Mouse (Mus musculus) forebrain, embryonic 13.5 days (tissue): ENCODE measurements around the gene Pla2g2c. TPM values are rescaled to one million over a fixed set of nuclear protein-coding genes. Genes with fewer than 3 reads are reported as not detected.

Experiments used
- ATAC-seq: fragments of 200-750 bp; cut with Nextera tagmentation; 2 replicates; pipeline ENCODE4 v1.8.0; 2017
- H3K27ac ChIP-seq: fragments of 300-500 bp; sonication (generic); 2 replicates; pipeline ENCODE4 v1.5.1; 2015; ENCODE audit warnings: inconsistent platforms, mild to moderate bottlenecking, moderate library complexity
- H3K27me3 ChIP-seq: fragments of 300-500 bp; sonication (generic); 2 replicates; pipeline ENCODE4 v1.6.1; 2015; ENCODE audit warnings: mild to moderate bottlenecking, inconsistent platforms
- H3K36me3 ChIP-seq: fragments of 300-500 bp; sonication (generic); 2 replicates; pipeline ENCODE4 v1.6.1; 2015; ENCODE audit warnings: mild to moderate bottlenecking, inconsistent platforms; ENCODE audit not compliant: poor library complexity, severe bottlenecking
- H3K4me1 ChIP-seq: fragments of 300-500 bp; sonication (generic); 2 replicates; pipeline ENCODE4 v1.6.1; 2015; ENCODE audit warnings: inconsistent platforms
- H3K4me2 ChIP-seq: fragments of 300-500 bp; sonication (generic); 2 replicates; pipeline ENCODE4 v1.6.1; 2015; ENCODE audit warnings: inconsistent platforms, mild to moderate bottlenecking, moderate library complexity
- H3K4me3 ChIP-seq: fragments of 300-500 bp; sonication (generic); 2 replicates; pipeline ENCODE4 v1.5.1; 2015; ENCODE audit warnings: mild to moderate bottlenecking, inconsistent platforms
- H3K9ac ChIP-seq: fragments of 300-500 bp; sonication (generic); 2 replicates; pipeline ENCODE4 v1.6.1; 2015; ENCODE audit warnings: mild to moderate bottlenecking, inconsistent platforms
- H3K9me3 ChIP-seq: fragments of 300-500 bp; sonication (generic); replicated peaks from 2 replicates; pipeline ENCODE4 v1.6.1; 2016; ENCODE audit warnings: inconsistent platforms
- WGBS: fragments of 180-500 bp; shearing (Covaris S2); methylation state at CpG from one replicate; pipeline ENCODE4 v1.1.7; 2015; 5-methylcytosine and 5-hydroxymethylcytosine counted together
- polyA plus RNA-seq: library from polyadenylated mRNA; unstranded; fragments of >200 nt; fragmentation: Nextera tagmentation; extraction: Ambion mirVana; gene quantifications from 2 replicates; pipeline ENCODE4 v1.2.1, GENCODE M21; 2015

Gene Pla2g2c
- polyA plus RNA-seq, 1 experiment from 2014 or later, result 0.15 TPM

GRCm38 (mm10) chr4:138788381-138788780, 63.8 kb downstream of the Pla2g2c start:
- no peak for ATAC-seq
- no peak overlapping the region for H3K4me2 ChIP-seq
- no peak overlapping the region for H3K4me3 ChIP-seq
- no peaks in the 10 kb centered on the region for H3K36me3 ChIP-seq
- H3K27ac ChIP-seq, result no peak overlapping the region
- WGBS, result 78% methylated on average over 4 of the region's 4 CpGs
- H3K4me1 ChIP-seq, result no peaks in the 10 kb centered on the region
- H3K9ac ChIP-seq, result no peak overlapping the region
- no peaks in the 10 kb centered on the region for H3K27me3 ChIP-seq
- H3K9me3 ChIP-seq, result no peaks in the 10 kb centered on the region

GRCm38 (mm10) chr4:138791452-138791851, 66.9 kb downstream of the Pla2g2c start:
- no peak for ATAC-seq
- 78% methylated on average over 6 of the region's 6 CpGs for WGBS

GRCm38 (mm10) chr4:138792599-138792998, 68.0 kb downstream of the Pla2g2c start:
- Histone ChIP-seq H3K36me3 (no peaks in the 10 kb centered on the region), H3K4me2 (no peak overlapping the region), H3K4me1 (no peaks in the 10 kb centered on the region), H3K27me3 (no peaks in the 10 kb centered on the region), H3K9me3 (no peaks in the 10 kb centered on the region), H3K9ac (no peak overlapping the region), H3K27ac (no peak overlapping the region), H3K4me3 (no peak overlapping the region)
- WGBS, result 76% methylated on average over 9 of the region's 9 CpGs
- ATAC-seq, result no peak

More at GRCm38 (mm10) chr4:138791452-138791851, 66.9 kb downstream of the Pla2g2c start:
- H3K4me3 ChIP-seq, result no peak overlapping the region
- no peaks in the 10 kb centered on the region for H3K27me3 ChIP-seq
- no peak overlapping the region for H3K4me2 ChIP-seq
- no peaks in the 10 kb centered on the region for H3K4me1 ChIP-seq
- no peak overlapping the region for H3K27ac ChIP-seq
- no peak overlapping the region for H3K9ac ChIP-seq
- H3K9me3 ChIP-seq, result no peaks in the 10 kb centered on the region
- no peaks in the 10 kb centered on the region for H3K36me3 ChIP-seq

GRCm38 (mm10) chr4:138793276-138793675, 68.7 kb downstream of the Pla2g2c start:
- no peak overlapping the region for H3K9ac ChIP-seq
- no peak overlapping the region for H3K4me3 ChIP-seq
- no peak for ATAC-seq
- H3K4me2 ChIP-seq, result no peak overlapping the region
- H3K4me1 ChIP-seq, result no peaks in the 10 kb centered on the region
- no peak overlapping the region for H3K27ac ChIP-seq
- WGBS, result 58% methylated on average over 2 of the region's 2 CpGs
- H3K36me3 ChIP-seq, result no peaks in the 10 kb centered on the region
- H3K27me3 ChIP-seq, result no peaks in the 10 kb centered on the region
- no peaks in the 10 kb centered on the region for H3K9me3 ChIP-seq

GRCm38 (mm10) chr4:138794344-138794743, 69.8 kb downstream of the Pla2g2c start:
- no peaks in the 10 kb centered on the region for H3K9me3 ChIP-seq
- no peak overlapping the region for H3K4me2 ChIP-seq
- no peaks in the 10 kb centered on the region for H3K4me1 ChIP-seq
- H3K4me3 ChIP-seq, result no peak overlapping the region
- no peaks in the 10 kb centered on the region for H3K36me3 ChIP-seq
- 85% methylated on average over 6 of the region's 6 CpGs for WGBS
- ATAC-seq, result no peak
- H3K9ac ChIP-seq, result no peak overlapping the region
- no peaks in the 10 kb centered on the region for H3K27me3 ChIP-seq
- H3K27ac ChIP-seq, result no peak overlapping the region

Other genes starting within 250 kb of the Pla2g2c start
- gene Vwa5b1, start 88.9 kb upstream of the Pla2g2c start, polyA plus RNA-seq, result 0.68 and 0.82 TPM in 2 replicates
- gene Ubxn10, start 12.4 kb downstream of the Pla2g2c start, polyA plus RNA-seq, result 2.3 and 2.4 TPM in 2 replicates
- gene Pla2g2f, start 32.8 kb downstream of the Pla2g2c start, polyA plus RNA-seq, result not detected in 2 replicates
- gene Pla2g2d, start 50.9 kb downstream of the Pla2g2c start, polyA plus RNA-seq, result 0.08 TPM in 1 of 2 replicates, not detected in the other
- gene Pla2g5, start 138.7 kb downstream of the Pla2g2c start, polyA plus RNA-seq, result 0.26 and 0.42 TPM in 2 replicates
- gene Gm13030, start 149.2 kb downstream of the Pla2g2c start, polyA plus RNA-seq, result not detected in 2 replicates
- gene Pla2g2e, start 153.2 kb downstream of the Pla2g2c start, polyA plus RNA-seq, result not detected in 2 replicates
- gene Otud3, start 189.2 kb downstream of the Pla2g2c start, polyA plus RNA-seq, result 2.5 and 3.6 TPM in 2 replicates
- 0.57 TPM in 1 of 2 replicates, not detected in the other for gene Rnf186, start 242.3 kb downstream of the Pla2g2c start, polyA plus RNA-seq
- 0.48 and 0.93 TPM in 2 replicates for gene Tmco4, start 248.1 kb downstream of the Pla2g2c start, polyA plus RNA-seq